Mouse (Mus musculus): ENCODE results near the gene Plekhg2.

GRCm38 (mm10) chr7:28358431-28358830, 14.0 kb downstream of the Plekhg2 start:
- TF ChIP-seq CTCF (IDR thresholded peaks at IDR 0.05) (no peak), POLR2A (IDR thresholded peaks at IDR 0.05; ENCODE audit: insufficient read depth, low read depth, low read length) (no peak)
